Mouse (Mus musculus): ENCODE data around the gene Usp53.

GRCm38 (mm10) chr3:122923147-122923546, 61.2 kb downstream of the Usp53 start:
- TF ChIP-seq EP300 (IDR thresholded peaks at IDR 0.05; ENCODE audit: insufficient read depth, low read depth, low read length), result no peak
- no peak for TF ChIP-seq CTCF (IDR thresholded peaks at IDR 0.05; ENCODE audit: low read depth, low read length)
